Mouse (Mus musculus): Measurements from ENCODE around the gene Sarm1.

Gene Sarm1

DNA sequence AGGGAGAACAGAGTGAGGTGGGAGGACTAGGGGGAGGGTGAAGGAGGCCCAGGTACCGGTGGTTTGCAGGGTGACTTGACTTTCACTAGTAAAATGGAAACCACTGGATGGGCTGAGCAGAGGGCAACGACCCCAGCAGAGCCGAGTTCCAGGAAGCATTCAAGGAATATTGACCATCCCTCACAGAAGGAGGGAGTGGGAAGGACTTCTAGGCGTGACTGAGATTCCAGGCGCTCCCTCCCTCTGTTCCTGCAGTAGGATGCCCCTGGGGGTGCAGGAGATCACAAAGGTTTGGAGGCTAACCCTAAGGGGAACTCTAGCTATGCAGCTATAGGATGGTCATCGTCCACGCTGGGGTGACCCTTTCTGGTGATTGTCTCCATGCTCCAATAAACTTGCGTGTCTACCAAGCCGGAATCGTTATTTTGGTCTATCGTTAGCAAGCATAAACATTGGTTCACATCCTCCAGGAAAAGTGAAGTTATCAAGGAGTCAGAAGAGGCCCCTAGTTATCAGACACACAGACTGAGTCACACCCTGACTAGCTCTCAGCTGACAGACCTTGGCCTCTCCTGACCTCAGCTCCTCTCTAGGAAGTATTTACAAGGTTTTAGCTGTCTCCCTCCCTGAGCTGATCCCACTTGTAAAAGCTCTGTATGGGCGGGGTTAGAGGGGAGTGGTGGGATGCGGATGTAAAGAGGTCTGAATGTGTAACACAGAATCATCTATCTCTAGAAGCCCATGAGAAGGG, 34.1 kb downstream of the Sarm1 start:
- DNase-seq, result no peak

- DNase-seq, result no peak
Measured at GRCm38 (mm10) chr11:78462669-78463068, 34.9 kb downstream of the Sarm1 start.

DNA sequence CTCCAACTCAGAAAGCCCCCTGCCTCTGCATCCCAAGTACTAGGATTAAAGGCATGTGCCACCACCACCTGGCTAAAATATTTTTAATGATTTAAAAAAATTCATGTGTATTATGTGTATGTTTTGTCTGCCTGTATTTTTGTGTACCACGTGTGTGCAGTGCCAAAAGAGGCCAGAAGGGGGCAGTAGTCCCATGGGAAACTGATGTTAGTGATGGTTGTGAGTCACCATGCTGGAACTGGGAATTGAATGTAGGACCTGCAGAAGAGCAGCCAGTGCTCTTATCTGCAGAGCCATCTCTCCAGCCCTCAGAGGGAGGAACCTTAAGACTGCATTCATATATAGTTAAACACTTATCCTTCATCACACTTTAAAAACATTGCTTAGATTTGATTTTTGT, 35.7 kb downstream of the Sarm1 start:
- no peak for DNase-seq

DNA sequence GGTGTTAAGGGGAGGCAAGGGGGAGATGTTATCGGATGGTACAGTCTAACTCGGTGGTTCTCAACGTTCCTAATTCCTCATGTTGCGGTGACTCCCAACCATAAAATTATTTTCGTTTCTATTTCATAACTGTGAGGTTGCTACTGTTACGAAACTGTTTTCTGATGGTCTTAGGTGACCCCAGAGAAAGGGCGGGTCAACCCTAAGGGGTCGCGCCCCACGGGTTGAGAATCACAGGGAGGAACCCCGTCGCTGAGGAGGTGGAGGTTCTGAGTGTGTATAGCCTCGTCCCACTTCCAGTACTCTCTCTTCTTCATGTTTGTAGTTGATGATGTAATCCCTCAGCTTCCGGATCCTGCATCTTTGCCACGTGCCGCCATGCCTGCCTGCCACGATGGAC, 38.8 kb downstream of the Sarm1 start:
- DNase-seq, result no peak

GRCm38 (mm10) chr11:78455308-78455707, 42.2 kb downstream of the Sarm1 start:
- DNase-seq, result no peak

DNA sequence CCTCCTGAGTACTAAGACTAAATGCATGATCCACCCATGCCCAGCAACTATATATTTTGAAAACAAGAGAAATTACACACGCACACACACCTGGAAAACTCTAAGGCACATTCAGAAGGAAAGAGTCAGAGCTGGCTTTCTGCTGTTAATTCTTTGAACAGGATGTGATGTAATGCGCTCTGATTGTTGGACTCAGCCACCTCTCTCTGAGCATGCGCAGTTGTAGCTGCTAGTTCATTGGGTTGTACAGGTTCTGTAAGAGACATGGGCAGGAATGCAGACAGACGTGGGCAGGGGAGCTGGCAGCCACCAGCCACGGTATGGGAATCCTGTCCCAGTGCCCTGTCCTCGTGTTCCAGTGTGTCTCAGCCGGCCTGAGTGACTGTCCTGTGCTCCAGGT, 43.3 kb downstream of the Sarm1 start:
- DNase-seq, result no peak

- DNase-seq, result peak; percentile 70
Measured at GRCm38 (mm10) chr11:78453675-78454074, 43.9 kb downstream of the Sarm1 start.

- DNase-seq, result no peak
Measured at GRCm38 (mm10) chr11:78450337-78450736, 47.2 kb downstream of the Sarm1 start.

DNA sequence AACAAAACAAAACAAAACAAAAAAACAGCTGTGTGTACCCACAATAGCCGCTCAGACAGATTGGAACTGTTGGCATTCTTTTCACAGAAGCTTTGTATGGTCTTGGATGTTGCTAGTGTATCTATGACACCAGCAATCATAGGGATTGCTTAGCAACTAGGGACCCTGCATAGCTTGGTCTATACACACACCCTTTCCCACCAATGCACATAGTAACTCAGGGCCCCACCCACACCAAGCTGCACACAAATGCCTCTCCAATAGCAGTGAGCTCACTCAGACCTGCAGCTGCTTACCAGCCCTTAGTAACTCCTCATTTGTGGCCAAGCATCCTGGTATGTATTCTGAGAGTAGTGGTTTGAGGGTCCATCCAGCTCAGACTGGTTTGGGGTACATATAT, 49.3 kb downstream of the Sarm1 start:
- DNase-seq, result no peak

- no peak for DNase-seq
Measured at GRCm38 (mm10) chr11:78447168-78447567, 50.4 kb downstream of the Sarm1 start.

- DNase-seq, result no peak
Measured at GRCm38 (mm10) chr11:78443115-78443514, 54.4 kb downstream of the Sarm1 start.

DNA sequence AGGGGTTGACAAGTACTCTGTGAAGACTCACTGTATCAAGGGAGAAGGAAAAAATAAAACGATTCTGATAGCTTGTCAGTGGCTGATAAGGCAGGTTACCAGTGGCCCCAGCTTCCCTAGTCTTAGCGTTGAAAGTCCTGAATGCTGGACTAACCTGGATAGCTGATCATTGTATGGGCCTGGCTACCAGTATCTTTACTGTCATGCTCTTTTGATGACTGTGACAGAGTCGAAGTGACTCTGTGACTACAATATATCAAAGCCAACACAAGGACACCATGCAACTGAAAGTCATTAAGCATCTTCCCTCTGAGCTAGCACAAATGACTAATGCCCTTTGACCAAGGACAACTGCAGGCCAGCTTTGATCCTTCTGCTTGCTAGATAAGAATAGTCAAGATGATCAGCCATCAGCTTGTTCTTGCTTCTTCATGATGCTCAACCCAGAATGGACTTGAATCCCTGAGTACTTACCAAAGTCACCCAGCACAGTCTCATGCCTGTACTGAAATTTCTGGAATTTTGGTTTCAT, 59.1 kb downstream of the Sarm1 start:
- DNase-seq, result no peak

DNA sequence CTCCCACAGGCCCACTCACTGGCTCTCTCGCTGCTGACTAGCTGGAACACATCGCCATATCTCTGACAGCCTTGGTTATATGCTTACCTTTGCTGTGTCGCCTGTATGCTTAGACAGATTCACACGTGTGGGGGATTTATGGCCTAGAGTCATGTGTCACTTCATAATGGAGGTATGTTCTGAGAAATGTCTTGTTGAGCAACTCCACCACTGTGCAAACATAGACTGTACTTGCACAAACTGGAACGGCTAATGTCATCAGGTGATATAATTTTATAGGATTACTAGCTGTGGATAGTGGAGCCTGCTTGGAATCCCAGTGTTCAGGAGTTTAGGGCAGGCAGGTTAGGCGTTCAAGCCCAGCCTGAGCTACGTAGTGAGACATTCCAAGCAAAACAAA, 60.4 kb downstream of the Sarm1 start:
- no peak for DNase-seq

- DNase-seq, result peak; percentile 31
Measured at GRCm38 (mm10) chr11:78435776-78436349, 61.7 kb downstream of the Sarm1 start.

DNA sequence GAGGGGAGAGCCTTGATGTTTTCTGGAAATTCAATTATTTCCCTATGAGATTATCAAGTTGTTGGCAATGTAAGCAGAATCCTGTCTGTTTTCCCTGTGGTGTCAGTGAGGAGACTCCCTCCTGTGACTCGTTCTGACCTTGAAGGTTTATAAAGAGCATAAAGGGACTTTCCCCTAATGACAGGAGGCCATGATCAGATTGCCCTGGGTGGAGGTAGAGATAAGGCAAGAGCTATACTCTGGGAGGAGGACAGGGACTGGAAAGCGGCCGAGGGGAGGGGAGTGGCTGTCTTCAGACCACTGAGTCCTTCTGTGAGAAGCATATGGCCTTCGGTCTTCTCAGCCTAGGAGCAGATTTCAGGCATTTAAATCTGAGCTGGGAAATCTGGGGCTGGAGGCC, 63.5 kb downstream of the Sarm1 start:
- no peak for DNase-seq

GRCm38 (mm10) chr11:78431176-78431575, 66.4 kb downstream of the Sarm1 start:
- no peak for DNase-seq

DNA sequence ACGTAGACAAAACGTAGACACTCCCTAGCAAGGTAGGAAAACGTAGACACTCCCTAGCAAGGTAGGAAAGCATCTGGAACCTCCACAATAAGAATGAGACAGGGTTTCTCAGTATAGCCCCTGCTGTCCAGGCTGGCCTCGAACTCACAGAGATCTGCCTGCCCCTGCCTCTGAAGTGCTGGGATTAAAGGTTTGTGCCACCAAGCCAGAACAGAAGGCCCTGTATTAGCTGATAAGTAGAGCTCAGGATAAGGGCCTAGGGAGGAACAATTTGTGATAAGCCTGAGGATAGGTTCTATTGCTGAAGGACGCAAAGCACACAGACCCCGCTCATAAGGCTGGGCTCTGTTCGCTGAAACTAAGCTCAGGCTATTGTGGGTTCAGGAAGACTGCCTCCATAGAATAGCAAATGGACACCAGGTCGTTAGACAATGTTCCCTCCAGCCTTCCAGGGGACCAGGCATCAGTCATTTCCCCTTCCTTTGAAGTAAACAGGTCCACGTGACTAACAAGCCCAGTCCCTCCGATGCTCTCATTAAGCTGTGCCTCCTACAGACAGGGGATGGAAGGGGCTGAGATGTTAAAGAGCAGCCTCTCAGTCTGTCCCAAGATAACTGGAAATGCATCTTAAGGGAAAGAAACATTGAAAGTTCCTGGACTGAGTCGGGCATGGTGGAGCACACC, 67.2 kb downstream of the Sarm1 start:
- no peak for DNase-seq

- DNase-seq, result no peak
Measured at GRCm38 (mm10) chr11:78428309-78428708, 69.2 kb downstream of the Sarm1 start.

GRCm38 (mm10) chr11:78427655-78428054, 69.9 kb downstream of the Sarm1 start:
- DNase-seq, result no peak

DNA sequence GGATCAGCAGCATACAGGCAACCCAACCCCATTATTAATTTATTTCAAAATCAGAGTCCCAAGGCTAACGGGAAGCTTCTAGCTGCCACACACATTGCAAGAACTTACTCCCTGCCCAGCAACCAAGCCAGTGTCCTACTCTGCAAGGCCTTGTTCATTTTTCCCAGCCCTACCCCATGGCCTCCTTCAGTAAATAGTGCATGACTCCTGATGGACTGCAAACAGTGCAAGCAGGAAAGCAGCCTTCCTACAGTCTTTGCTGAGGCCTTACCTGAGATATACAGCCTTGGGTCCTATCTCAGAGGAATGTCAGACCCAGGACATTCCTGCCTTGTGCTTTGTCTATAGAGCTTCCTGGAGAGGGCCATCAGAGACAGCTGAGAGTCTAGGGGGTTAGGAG, 72.0 kb downstream of the Sarm1 start:
- DNase-seq, result no peak

- no peak for DNase-seq
Measured at GRCm38 (mm10) chr11:78424352-78424751, 73.2 kb downstream of the Sarm1 start.
